29 mouse cellular contexts compared by ENCODE assay signal in the genomic region with DNA sequence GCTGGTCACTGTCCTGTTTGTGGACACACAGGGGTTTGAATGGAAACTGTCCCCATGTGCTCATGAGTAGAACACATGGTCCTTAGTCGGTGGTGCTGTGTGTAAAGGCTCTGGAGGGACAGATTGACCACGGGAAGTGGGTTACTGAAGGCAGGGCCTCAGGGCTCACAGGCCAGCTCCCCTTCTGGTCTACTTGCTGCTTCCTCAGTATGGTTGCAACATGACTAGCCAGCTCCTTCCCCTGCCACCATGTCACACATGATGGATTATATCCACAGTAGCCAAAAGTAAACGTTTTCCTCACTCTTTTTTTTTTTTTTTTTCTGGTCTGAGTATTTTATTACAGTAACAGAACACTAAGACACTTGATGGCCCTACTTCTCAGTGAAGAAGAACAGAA.
A peak's percentile ranks its signal among the peaks of the same experiment; 100 is the strongest.
DNase-seq lines count a peak whose midpoint lies in the region; ATAC-seq and TF ChIP-seq lines count a peak whose summit lies in the region.
"Had no signal": no experiment of that assay in that cellular context is flagged by ENCODE, and none has a peak within 500 bp of the region (broad histone marks: within the 10 kb centered on the region; RNA-seq: fewer than 3 reads in every experiment).

No protein-coding gene starts in this region.

- no peak overlapping the region for H3K4me3 ChIP-seq in gastrocnemius, adult 2 months
- H3K4me3 ChIP-seq: embryonic facial prominence, embryonic 10.5 days; embryonic facial prominence, embryonic 13.5 days; erythroblast, embryonic 14.5 days; forebrain, embryonic 10.5 days; forebrain, embryonic 13.5 days; heart, adult 2 months; heart, embryonic 10.5 days; heart, embryonic 13.5 days; hindbrain, embryonic 12.5 days; hindbrain, embryonic 15.5 days had no signal

- DNase-seq in 416B (ENCODE audit: low read depth), result peak; percentile 67
- DNase-seq in adipocyte (ENCODE audit: low spot score), result peak; percentile 58
- no peak for DNase-seq in right cerebral cortex, adult 2 months (ENCODE audit: low spot score in 2 of 2)
- no peak for DNase-seq in gastrocnemius, adult 2 months
- DNase-seq: adrenal gland, postnatal 10 days; adrenal gland, postnatal 36 days; cerebellum, adult 18-20 months; cerebellum, adult 9-10 months; cerebellum, postnatal 14 days; embryo, embryonic 11 days; forebrain, postnatal 0 days; gastrocnemius, postnatal 25 days; heart, adult 2 months; heart, postnatal 14 days; heart, postnatal 4 days had no signal

- intact Hi-C loops in gastrocnemius, adult 2 months (cut with DNase I), result loop anchor here (5.0 kb wide), 1 partner anchor 304 kb away; no protein-coding TSS in a partner anchor

- no peak for TF ChIP-seq CTCF in gastrocnemius, adult 2 months (IDR thresholded peaks at IDR 0.05)

- ATAC-seq in hematopoietic stem cell, adult 5-6 weeks (replicated peaks in 1 of 2; ENCODE audit: insufficient read depth in 1 of 2, low FRiP score in 2 of 2, low TSS enrichment in 1 of 2, low read depth in 1 of 2, poor library complexity in 2 of 2, severe bottlenecking in 2 of 2), result peak; percentile 77 to 79
- ATAC-seq in megakaryocyte progenitor cell, adult 5-6 weeks (replicated peaks; ENCODE audit: poor library complexity), result peak; percentile 90
- ATAC-seq in erythroid progenitor cell, adult 5-6 weeks (replicated peaks; ENCODE audit: low FRiP score, poor library complexity, severe bottlenecking), result no peak
- ATAC-seq: CD4-positive, CD25-positive, alpha-beta regulatory T cell, adult 4 months; forebrain, embryonic 13.5 days; forebrain, postnatal 0 days; intestine, postnatal 0 days had no signal

- no peak overlapping the region for H3K27ac ChIP-seq in gastrocnemius, adult 2 months
- H3K27ac ChIP-seq: embryonic facial prominence, embryonic 10.5 days; embryonic facial prominence, embryonic 13.5 days; forebrain, embryonic 10.5 days; forebrain, embryonic 13.5 days; heart, adult 2 months; heart, embryonic 10.5 days; heart, embryonic 13.5 days; hindbrain, embryonic 12.5 days; hindbrain, embryonic 15.5 days had no signal

Comparison
In these comparisons a context has a peak if more than half of its experiments do, and no peak if none do; other contexts are left out.
1. DNase-seq: peak in 416B (single experiment) and adipocyte (single experiment); none in right cerebral cortex, adult 2 months (0 of 2) and gastrocnemius, adult 2 months (single experiment).